Mouse (Mus musculus) megakaryocyte, embryonic 14.5 days (primary cell): ENCODE data around the gene Trpc7.

Source experiments
- FLI1 ChIP-seq: IDR thresholded peaks from 2 replicates; pipeline ENCODE4 v1.6.1; 2012; ENCODE audit warnings: low read length, inconsistent platforms, mixed read lengths
- GATA1 ChIP-seq: IDR thresholded peaks from 3 replicates; pipeline ENCODE4 v1.6.1; 2012; ENCODE audit warnings: mixed read lengths, low read length, inconsistent platforms, borderline replicate concordance

GRCm38 (mm10) chr13:56746739-56747532 lies 148.9 kb downstream of the Trpc7 start:
- TF ChIP-seq GATA1 (no peak), FLI1 (no peak)
